Mouse (Mus musculus) erythroblast, embryonic 14.5 days (primary cell): ENCODE data around the gene Lpp.

Source experiments
- GATA1 ChIP-seq: IDR thresholded peaks from 2 replicates; pipeline ENCODE4 v1.6.1; 2012; ENCODE audit warnings: low read length, inconsistent platforms, mixed read lengths
- TAL1 ChIP-seq: IDR thresholded peaks from 3 replicates; pipeline ENCODE4 v1.6.1; 2012; ENCODE audit warnings: low read length, inconsistent platforms, mixed read lengths

GRCm38 (mm10) chr16:24509100-24509812 is 115.9 kb downstream of the Lpp start:
- TF ChIP-seq GATA1 (no peak), TAL1 (no peak)
